Mouse (Mus musculus): Measurements from ENCODE around the gene Wnt7b. TPM values are rescaled to one million over a fixed set of nuclear protein-coding genes. Genes with fewer than 3 reads are reported as not detected.

The Wnt7b gene
- total RNA-seq, 1 experiment: 11.2 TPM

DNA sequence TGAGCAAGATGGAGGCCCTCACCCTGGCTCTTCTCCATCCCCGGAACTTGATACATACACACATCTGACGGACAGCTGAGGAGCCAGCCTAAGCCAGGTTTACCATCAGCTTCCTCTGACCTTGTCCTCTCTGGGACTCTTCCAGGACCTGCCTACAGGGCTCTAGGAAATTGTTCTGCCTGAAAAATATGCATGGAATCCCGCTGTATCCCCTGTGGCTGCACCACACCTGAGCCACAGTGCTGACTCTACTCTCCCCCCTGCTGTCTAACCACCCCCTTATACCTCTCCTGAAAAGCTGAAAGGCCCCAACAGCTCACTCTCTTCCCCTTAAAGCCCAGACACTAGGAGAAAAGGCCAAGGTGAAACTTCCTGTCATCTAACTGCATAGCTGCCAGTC is 52.4 kb downstream of the Wnt7b start:
- H3K9me3 ChIP-seq (ENCODE audit: control insufficient read depth, insufficient read depth, low read depth, low read length): no peaks in the 10 kb centered on the region
- TF ChIP-seq MAFK (IDR thresholded peaks at IDR 0.05; ENCODE audit: insufficient read depth, low read depth, low read length): no peak
- TF ChIP-seq CHD2 (IDR thresholded peaks at IDR 0.05; ENCODE audit: low read depth, low read length): no peak
- no peak for TF ChIP-seq ZC3H11A (IDR thresholded peaks at IDR 0.05; ENCODE audit: borderline replicate concordance, low read depth, low read length)
- no peak for TF ChIP-seq ZNF384 (IDR thresholded peaks at IDR 0.05; ENCODE audit: low read depth, low read length)
- TF ChIP-seq HCFC1 (IDR thresholded peaks at IDR 0.05; ENCODE audit: borderline replicate concordance, insufficient read depth, low read length): no peak
- no peaks in the 10 kb centered on the region for H3K36me3 ChIP-seq (ENCODE audit: control insufficient read depth, insufficient read depth, low read length, poor library complexity, severe bottlenecking)
- in situ Hi-C loops (cut with MboI; ENCODE audit: low sequenced_read_pairs in 2 of 2, unreplicated experiment in 2 of 2): no loop called here
- H3K4me1 ChIP-seq (ENCODE audit: control insufficient read depth in 2 of 2, insufficient read depth in 2 of 2, low read length in 2 of 2, poor library complexity in 1 of 2): peaks cover 0 to 17% of the 10 kb centered on the region in 2 experiments; a peak in 2 of 4 replicates
- H3K27ac ChIP-seq (ENCODE audit: insufficient read depth, low read depth, low read length, poor library complexity, severe bottlenecking): peak overlapping the region; percentile 14
- no peak for DNase-seq (ENCODE audit: low read depth, low spot score)
- no peak overlapping the region for H3K4me3 ChIP-seq (ENCODE audit: insufficient read depth in 1 of 2, low read depth in 1 of 2, low read length in 2 of 2, poor library complexity in 1 of 2, severe bottlenecking in 1 of 2)
- H3K9ac ChIP-seq (ENCODE audit: insufficient read depth, low read depth, low read length, poor library complexity, severe bottlenecking): no peak overlapping the region

DNA sequence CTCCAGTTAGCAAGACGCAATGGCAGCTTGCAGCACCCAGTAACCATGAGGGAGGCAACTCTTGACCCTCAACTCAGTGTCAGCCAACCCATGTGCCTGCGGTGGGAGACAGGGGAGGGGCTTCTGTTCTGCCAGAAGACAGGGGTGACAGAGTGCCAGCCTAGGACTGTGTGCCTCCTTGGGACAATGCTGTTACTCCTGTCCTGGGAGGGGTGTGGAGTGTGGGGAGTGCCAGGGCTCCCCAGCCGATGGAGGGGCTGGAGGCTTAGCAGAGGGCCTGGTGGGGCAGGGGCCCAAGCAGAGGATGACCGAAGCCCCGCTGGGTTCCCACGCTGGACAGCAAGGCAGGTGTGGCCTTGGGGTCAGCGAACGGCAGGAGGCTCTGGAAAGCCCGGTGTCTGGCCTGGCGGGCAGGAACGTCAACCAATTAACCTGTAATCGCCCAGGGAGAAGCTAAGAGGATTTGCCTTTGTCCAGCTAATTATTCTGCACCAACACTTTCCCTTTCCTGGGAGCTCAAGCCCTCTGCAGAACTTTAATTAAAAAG is 57.8 kb downstream of the Wnt7b start:
- DNase-seq (ENCODE audit: low read depth, low spot score): no peak

DNA sequence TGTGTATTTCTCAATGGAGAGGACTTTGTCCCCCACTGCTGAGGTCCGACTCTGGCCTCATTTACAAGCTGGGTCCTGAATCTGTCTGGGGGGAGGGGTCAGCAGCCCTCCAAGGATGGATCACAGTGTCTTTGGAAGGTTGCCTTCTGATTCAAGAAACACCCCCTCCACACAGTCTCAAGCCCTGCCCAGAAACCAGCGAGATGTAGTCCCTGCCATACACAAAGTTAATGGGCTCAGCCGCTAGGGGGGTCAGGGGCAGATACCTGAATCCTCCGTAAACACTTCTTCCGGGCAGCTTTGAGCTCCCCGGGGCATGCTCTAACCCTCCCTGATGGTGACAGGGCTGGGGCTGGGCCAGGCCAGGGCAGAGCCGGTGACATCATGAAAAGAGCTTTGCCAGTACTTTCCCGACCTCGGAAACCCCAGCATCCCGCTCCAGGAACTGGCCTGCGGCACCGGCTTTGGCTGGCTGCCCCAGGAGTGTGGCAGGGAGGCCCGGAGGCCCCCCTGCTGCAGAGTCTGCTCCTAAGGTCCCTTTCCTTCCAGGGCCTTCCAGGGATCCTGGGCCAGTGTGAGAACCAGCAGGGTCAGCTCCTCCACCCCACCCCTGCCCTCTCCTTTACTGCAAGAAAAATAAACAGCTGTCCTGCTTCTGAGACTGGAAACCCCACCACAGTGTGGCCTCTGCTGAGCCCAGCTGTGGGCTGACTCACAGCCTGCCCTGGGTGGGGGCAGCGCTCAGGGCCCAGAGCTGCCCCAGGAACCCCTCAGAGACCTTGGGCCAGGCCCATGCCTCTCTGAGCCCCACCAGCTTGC is 58.9 kb downstream of the Wnt7b start:
- Histone ChIP-seq H3K27ac (ENCODE audit: insufficient read depth, low read depth, low read length, poor library complexity, severe bottlenecking) (no peak overlapping the region), H3K9ac (ENCODE audit: insufficient read depth, low read depth, low read length, poor library complexity, severe bottlenecking) (no peak overlapping the region), H3K36me3 (ENCODE audit: control insufficient read depth, insufficient read depth, low read length, poor library complexity, severe bottlenecking) (no peaks in the 10 kb centered on the region), H3K4me1 (ENCODE audit: control insufficient read depth in 2 of 2, insufficient read depth in 2 of 2, low read length in 2 of 2, poor library complexity in 1 of 2) (peaks cover 0 to 15% of the 10 kb centered on the region in 2 experiments; a peak in 3 of 4 replicates), H3K4me3 (ENCODE audit: insufficient read depth in 1 of 2, low read depth in 1 of 2, low read length in 2 of 2, poor library complexity in 1 of 2, severe bottlenecking in 1 of 2) (no peak overlapping the region), H3K9me3 (ENCODE audit: control insufficient read depth, insufficient read depth, low read depth, low read length) (no peaks in the 10 kb centered on the region)
- TF ChIP-seq MAFK (IDR thresholded peaks at IDR 0.05; ENCODE audit: insufficient read depth, low read depth, low read length) (no peak), ZNF384 (IDR thresholded peaks at IDR 0.05; ENCODE audit: low read depth, low read length) (no peak), ZC3H11A (IDR thresholded peaks at IDR 0.05; ENCODE audit: borderline replicate concordance, low read depth, low read length) (no peak), CHD2 (IDR thresholded peaks at IDR 0.05; ENCODE audit: low read depth, low read length) (no peak), HCFC1 (IDR thresholded peaks at IDR 0.05; ENCODE audit: borderline replicate concordance, insufficient read depth, low read length) (no peak)
- in situ Hi-C loops (cut with MboI; ENCODE audit: low sequenced_read_pairs in 2 of 2, unreplicated experiment in 2 of 2): no loop called here
- DNase-seq (ENCODE audit: low read depth, low spot score): no peak

More for the DNA sequence above, 57.8 kb downstream of the Wnt7b start:
- Histone ChIP-seq H3K9ac (ENCODE audit: insufficient read depth, low read depth, low read length, poor library complexity, severe bottlenecking) (no peak overlapping the region), H3K9me3 (ENCODE audit: control insufficient read depth, insufficient read depth, low read depth, low read length) (no peaks in the 10 kb centered on the region), H3K27ac (ENCODE audit: insufficient read depth, low read depth, low read length, poor library complexity, severe bottlenecking) (no peak overlapping the region), H3K4me3 (ENCODE audit: insufficient read depth in 1 of 2, low read depth in 1 of 2, low read length in 2 of 2, poor library complexity in 1 of 2, severe bottlenecking in 1 of 2) (no peak overlapping the region), H3K4me1 (ENCODE audit: control insufficient read depth in 2 of 2, insufficient read depth in 2 of 2, low read length in 2 of 2, poor library complexity in 1 of 2) (peaks cover 0 to 7% of the 10 kb centered on the region in 2 experiments; a peak in 3 of 4 replicates), H3K36me3 (ENCODE audit: control insufficient read depth, insufficient read depth, low read length, poor library complexity, severe bottlenecking) (no peaks in the 10 kb centered on the region)
- in situ Hi-C loops (cut with MboI; ENCODE audit: low sequenced_read_pairs in 2 of 2, unreplicated experiment in 2 of 2): no loop called here
- no peak for TF ChIP-seq ZNF384 (IDR thresholded peaks at IDR 0.05; ENCODE audit: low read depth, low read length)
- no peak for TF ChIP-seq HCFC1 (IDR thresholded peaks at IDR 0.05; ENCODE audit: borderline replicate concordance, insufficient read depth, low read length)
- no peak for TF ChIP-seq ZC3H11A (IDR thresholded peaks at IDR 0.05; ENCODE audit: borderline replicate concordance, low read depth, low read length)
- no peak for TF ChIP-seq MAFK (IDR thresholded peaks at IDR 0.05; ENCODE audit: insufficient read depth, low read depth, low read length)
- no peak for TF ChIP-seq CHD2 (IDR thresholded peaks at IDR 0.05; ENCODE audit: low read depth, low read length)

DNA sequence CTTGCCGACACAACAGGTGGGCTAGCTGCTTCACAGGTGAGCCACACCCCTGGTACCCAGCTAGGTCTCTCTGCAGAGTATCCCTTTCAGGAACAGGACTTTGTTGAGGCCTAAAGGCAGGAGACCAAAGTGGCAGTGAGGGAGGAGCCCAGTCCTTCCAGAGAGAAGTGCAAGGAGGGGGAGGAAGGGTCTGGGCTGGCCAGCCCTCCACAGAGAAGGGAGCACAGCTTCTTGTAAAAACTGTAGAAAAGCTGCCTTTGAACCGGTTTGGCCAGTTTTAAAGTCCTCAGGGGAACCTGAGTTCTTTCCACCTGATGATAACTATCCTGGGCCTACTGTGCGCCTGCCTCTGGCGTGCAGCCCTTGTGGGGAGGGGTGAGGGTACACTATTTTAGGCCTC is 62.8 kb downstream of the Wnt7b start:
- Histone ChIP-seq H3K36me3 (ENCODE audit: control insufficient read depth, insufficient read depth, low read length, poor library complexity, severe bottlenecking) (no peaks in the 10 kb centered on the region), H3K9ac (ENCODE audit: insufficient read depth, low read depth, low read length, poor library complexity, severe bottlenecking) (no peak overlapping the region), H3K4me1 (ENCODE audit: control insufficient read depth in 2 of 2, insufficient read depth in 2 of 2, low read length in 2 of 2, poor library complexity in 1 of 2) (peaks cover 0 to 18% of the 10 kb centered on the region in 2 experiments; a peak in 3 of 4 replicates), H3K27ac (ENCODE audit: insufficient read depth, low read depth, low read length, poor library complexity, severe bottlenecking) (no peak overlapping the region), H3K9me3 (ENCODE audit: control insufficient read depth, insufficient read depth, low read depth, low read length) (no peaks in the 10 kb centered on the region), H3K4me3 (ENCODE audit: insufficient read depth in 1 of 2, low read depth in 1 of 2, low read length in 2 of 2, poor library complexity in 1 of 2, severe bottlenecking in 1 of 2) (no peak overlapping the region)
- TF ChIP-seq ZNF384 (IDR thresholded peaks at IDR 0.05; ENCODE audit: low read depth, low read length) (no peak), CHD2 (IDR thresholded peaks at IDR 0.05; ENCODE audit: low read depth, low read length) (no peak), MAFK (IDR thresholded peaks at IDR 0.05; ENCODE audit: insufficient read depth, low read depth, low read length) (no peak), HCFC1 (IDR thresholded peaks at IDR 0.05; ENCODE audit: borderline replicate concordance, insufficient read depth, low read length) (no peak), ZC3H11A (IDR thresholded peaks at IDR 0.05; ENCODE audit: borderline replicate concordance, low read depth, low read length) (no peak)
- DNase-seq (ENCODE audit: low read depth, low spot score): no peak
- in situ Hi-C loops (cut with MboI; ENCODE audit: low sequenced_read_pairs in 2 of 2, unreplicated experiment in 2 of 2): no loop called here
